Mouse (Mus musculus): Measurements from ENCODE around the gene Pef1. TPM values are rescaled to one million over a fixed set of nuclear protein-coding genes. Genes with fewer than 3 reads are reported as not detected.
A peak's percentile ranks its signal among the peaks of the same experiment; 100 is the strongest.

Pef1 gene
- polyA plus RNA-seq, 1 experiment, result 59.7 TPM

GRCm38 (mm10) chr4:130123020-130123419 is 20.7 kb downstream of the Pef1 start:
- no peak for TF ChIP-seq CTCF (IDR thresholded peaks at IDR 0.05; ENCODE audit: borderline replicate concordance, extremely low read depth, insufficient read depth, insufficient read length)
- TF ChIP-seq POLR2A (IDR thresholded peaks at IDR 0.05; ENCODE audit: borderline replicate concordance, extremely low read depth, insufficient read depth, insufficient read length, poor library complexity, severe bottlenecking), result no peak
- no peak for DNase-seq (ENCODE audit: low read depth)

- TF ChIP-seq POLR2A (IDR thresholded peaks at IDR 0.05; ENCODE audit: borderline replicate concordance, extremely low read depth, insufficient read depth, insufficient read length, poor library complexity, severe bottlenecking) (no peak), CTCF (IDR thresholded peaks at IDR 0.05; ENCODE audit: borderline replicate concordance, extremely low read depth, insufficient read depth, insufficient read length) (no peak)
- DNase-seq (ENCODE audit: low read depth), result no peak
Observed at GRCm38 (mm10) chr4:130124110-130124509, 21.8 kb downstream of the Pef1 start.

DNA sequence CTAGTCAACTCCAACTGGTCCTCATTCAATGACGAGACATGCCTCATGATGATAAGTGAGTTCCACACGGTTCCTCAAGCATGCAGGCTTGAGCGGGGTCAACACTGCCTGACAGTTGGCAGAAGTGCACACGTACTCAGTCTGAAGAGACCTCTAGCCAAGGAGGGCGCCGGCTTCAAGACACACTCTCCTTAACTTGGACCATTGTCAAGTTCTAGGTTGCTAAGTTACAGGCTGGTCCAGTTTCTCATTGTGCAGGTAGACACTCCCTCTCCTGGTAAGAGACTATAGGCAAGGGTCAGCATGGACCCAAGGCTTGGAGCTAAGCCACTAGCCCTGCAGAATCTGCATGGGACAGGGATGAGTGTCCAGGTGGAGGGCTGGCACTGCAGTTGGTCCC is 22.8 kb downstream of the Pef1 start:
- no peak for DNase-seq (ENCODE audit: low read depth)
- TF ChIP-seq CTCF (IDR thresholded peaks at IDR 0.05; ENCODE audit: borderline replicate concordance, extremely low read depth, insufficient read depth, insufficient read length) (no peak), POLR2A (IDR thresholded peaks at IDR 0.05; ENCODE audit: borderline replicate concordance, extremely low read depth, insufficient read depth, insufficient read length, poor library complexity, severe bottlenecking) (no peak)

DNA sequence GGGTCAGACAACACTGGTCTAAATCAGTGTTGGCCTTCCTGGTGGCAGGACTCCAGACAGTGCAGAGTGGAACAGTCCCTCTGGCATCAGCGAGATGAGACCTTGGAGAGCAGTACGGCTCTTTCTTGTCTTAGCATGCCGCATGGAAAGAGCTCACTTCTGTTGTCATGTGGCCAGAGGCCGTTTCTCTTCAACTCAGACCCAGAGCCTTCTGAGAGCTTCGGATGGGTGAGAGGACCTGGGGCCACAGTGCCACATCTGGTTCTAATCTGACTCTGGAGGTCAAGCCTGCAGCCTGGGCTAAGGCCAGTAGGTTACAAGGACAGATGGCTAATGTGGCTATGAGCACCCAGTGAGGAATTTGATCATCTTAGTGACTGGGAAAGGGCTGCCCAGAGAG is 23.6 kb downstream of the Pef1 start:
- TF ChIP-seq CTCF (IDR thresholded peaks at IDR 0.05; ENCODE audit: borderline replicate concordance, extremely low read depth, insufficient read depth, insufficient read length) (no peak), POLR2A (IDR thresholded peaks at IDR 0.05; ENCODE audit: borderline replicate concordance, extremely low read depth, insufficient read depth, insufficient read length, poor library complexity, severe bottlenecking) (no peak)
- DNase-seq (ENCODE audit: low read depth), result no peak

- TF ChIP-seq POLR2A (IDR thresholded peaks at IDR 0.05; ENCODE audit: borderline replicate concordance, extremely low read depth, insufficient read depth, insufficient read length, poor library complexity, severe bottlenecking) (no peak), CTCF (IDR thresholded peaks at IDR 0.05; ENCODE audit: borderline replicate concordance, extremely low read depth, insufficient read depth, insufficient read length) (no peak)
- DNase-seq (ENCODE audit: low read depth), result no peak
Observed at GRCm38 (mm10) chr4:130128907-130129306, 26.5 kb downstream of the Pef1 start.

DNA sequence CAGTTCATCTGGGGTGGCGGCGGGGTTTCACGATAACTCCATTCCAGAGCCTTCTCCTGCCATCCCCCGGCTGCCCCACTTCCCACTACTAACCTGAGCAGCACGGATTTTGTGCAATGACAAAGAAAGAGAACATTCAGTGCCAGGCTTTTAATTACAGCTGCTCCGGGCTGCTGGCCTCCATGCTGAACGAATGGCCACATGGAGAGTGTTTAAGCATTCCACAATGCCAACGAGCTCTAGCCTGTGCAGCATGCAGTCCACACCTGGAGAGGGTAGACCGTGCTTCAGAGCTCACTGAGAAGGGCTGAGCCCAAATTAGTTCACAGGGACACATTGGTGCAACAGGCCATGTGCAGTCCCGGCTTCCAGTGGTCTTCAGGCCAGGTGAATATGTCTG is 27.7 kb downstream of the Pef1 start:
- no peak for DNase-seq (ENCODE audit: low read depth)
- TF ChIP-seq CTCF (IDR thresholded peaks at IDR 0.05; ENCODE audit: borderline replicate concordance, extremely low read depth, insufficient read depth, insufficient read length), result no peak
- no peak for TF ChIP-seq POLR2A (IDR thresholded peaks at IDR 0.05; ENCODE audit: borderline replicate concordance, extremely low read depth, insufficient read depth, insufficient read length, poor library complexity, severe bottlenecking)

DNA sequence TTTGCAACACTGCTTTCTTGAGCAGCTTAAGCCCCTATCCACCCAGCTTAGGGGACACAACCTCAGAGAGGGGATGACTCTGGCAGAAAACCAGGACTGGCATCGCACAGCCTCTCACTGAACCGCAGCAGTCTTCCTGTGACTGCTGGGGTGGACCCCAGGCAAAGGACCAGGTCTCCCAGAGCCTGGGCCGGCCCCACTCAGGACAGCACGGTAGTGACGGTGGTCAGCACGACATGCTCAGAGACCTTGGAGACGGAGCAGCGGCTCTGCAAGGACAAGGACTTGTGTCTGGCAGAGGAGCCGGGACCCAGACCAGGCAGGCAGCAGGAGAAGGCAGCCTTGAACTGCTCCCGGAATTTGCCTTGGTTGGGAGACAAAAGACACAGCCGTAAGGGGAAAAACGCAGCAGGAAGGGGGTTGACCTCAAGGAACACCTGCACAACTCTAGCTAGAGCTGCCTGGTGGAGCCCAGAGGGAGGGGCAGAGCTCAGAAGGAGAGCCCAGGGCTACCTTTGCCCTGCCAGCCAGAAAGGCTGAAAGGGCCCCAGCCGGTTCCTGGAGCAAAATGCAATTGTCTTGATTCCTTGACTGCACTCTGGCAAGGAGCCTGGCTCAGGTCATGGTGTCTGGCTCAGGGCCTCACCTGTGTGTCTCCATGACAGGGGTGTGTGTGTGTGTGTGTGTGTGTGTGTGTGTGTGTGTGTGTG is 28.4 kb downstream of the Pef1 start:
- no peak for DNase-seq (ENCODE audit: low read depth)
- TF ChIP-seq POLR2A (IDR thresholded peaks at IDR 0.05; ENCODE audit: borderline replicate concordance, extremely low read depth, insufficient read depth, insufficient read length, poor library complexity, severe bottlenecking) (no peak), CTCF (IDR thresholded peaks at IDR 0.05; ENCODE audit: borderline replicate concordance, extremely low read depth, insufficient read depth, insufficient read length) (no peak)

GRCm38 (mm10) chr4:130131448-130132105 is 29.2 kb downstream of the Pef1 start:
- TF ChIP-seq POLR2A (IDR thresholded peaks at IDR 0.05; ENCODE audit: borderline replicate concordance, extremely low read depth, insufficient read depth, insufficient read length, poor library complexity, severe bottlenecking) (no peak), CTCF (IDR thresholded peaks at IDR 0.05; ENCODE audit: borderline replicate concordance, extremely low read depth, insufficient read depth, insufficient read length) (no peak)
- DNase-seq (ENCODE audit: low read depth), result no peak

- no peak for DNase-seq (ENCODE audit: low read depth)
- TF ChIP-seq CTCF (IDR thresholded peaks at IDR 0.05; ENCODE audit: borderline replicate concordance, extremely low read depth, insufficient read depth, insufficient read length), result no peak
- no peak for TF ChIP-seq POLR2A (IDR thresholded peaks at IDR 0.05; ENCODE audit: borderline replicate concordance, extremely low read depth, insufficient read depth, insufficient read length, poor library complexity, severe bottlenecking)
Observed at GRCm38 (mm10) chr4:130133399-130133798, 31.0 kb downstream of the Pef1 start.

GRCm38 (mm10) chr4:130138441-130139213 is 36.3 kb downstream of the Pef1 start:
- DNase-seq (ENCODE audit: low read depth), result peak; percentile 88
- TF ChIP-seq POLR2A (IDR thresholded peaks at IDR 0.05; ENCODE audit: borderline replicate concordance, extremely low read depth, insufficient read depth, insufficient read length, poor library complexity, severe bottlenecking) (no peak), CTCF (IDR thresholded peaks at IDR 0.05; ENCODE audit: borderline replicate concordance, extremely low read depth, insufficient read depth, insufficient read length) (peak; percentile 92)

- TF ChIP-seq CTCF (IDR thresholded peaks at IDR 0.05; ENCODE audit: borderline replicate concordance, extremely low read depth, insufficient read depth, insufficient read length) (no peak), POLR2A (IDR thresholded peaks at IDR 0.05; ENCODE audit: borderline replicate concordance, extremely low read depth, insufficient read depth, insufficient read length, poor library complexity, severe bottlenecking) (no peak)
- DNase-seq (ENCODE audit: low read depth), result no peak
Observed at GRCm38 (mm10) chr4:130139214-130139492, 36.8 kb downstream of the Pef1 start, which contains the start of gene Hcrtr1. Gene Hcrtr1 (minus strand): TSS chr4:130139359.

Data from brain, embryonic 14.5 days (tissue).